Mouse (Mus musculus) intestine, embryonic 15.5 days (tissue): ENCODE measurements around the gene Prmt2. TPM values are rescaled to one million over a fixed set of nuclear protein-coding genes. Genes with fewer than 3 reads are reported as not detected.

ENCODE experiments used
- microRNA counts: library from miRNA; unstranded; fragments of <30 nt; microRNA quantifications from one replicate; lab custom pipeline; 2016
- polyA plus RNA-seq: library from polyadenylated mRNA; unstranded; fragments of >200 nt; fragmentation: Nextera tagmentation; extraction: Ambion mirVana; gene quantifications from 2 replicates; pipeline ENCODE4 v1.2.1, GENCODE M21; 2015

Gene Prmt2
- polyA plus RNA-seq, 1 experiment from 2014 or later, result 42.6 TPM

MicroRNAs encoded within 50 kb of the gene (microRNA counts, 519-probe panel; counts per million panel counts)
- microRNA mmu-miR-678 (lab: Ali Mortazavi, UCI), result 97.1 counts per million, percentile 29 among the panel's probes with 10 or more counts

Other genes with a start within 250 kb of the Prmt2 start
- gene Zfp280b, start 205.2 kb downstream of the Prmt2 start, polyA plus RNA-seq, result 18.6 and 18.9 TPM in 2 replicates
- 0.36 and 0.52 TPM in 2 replicates for gene Slc5a4b, start 126.9 kb downstream of the Prmt2 start, polyA plus RNA-seq
- gene Slc5a4a, start 90.4 kb downstream of the Prmt2 start, polyA plus RNA-seq, result 0.23 TPM in 1 of 2 replicates, not detected in the other
- gene S100b, start 16.0 kb upstream of the Prmt2 start, polyA plus RNA-seq, result 2.2 and 2.6 TPM in 2 replicates
- 9.0 and 10.2 TPM in 2 replicates for gene Dip2a, start 107.4 kb upstream of the Prmt2 start, polyA plus RNA-seq
- gene AC141477.1, start 202.6 kb upstream of the Prmt2 start, polyA plus RNA-seq, result 2.0 TPM in 1 of 2 replicates, not detected in the other
- 11.2 and 11.7 TPM in 2 replicates for gene Pcnt, start 204.9 kb upstream of the Prmt2 start, polyA plus RNA-seq
- not detected in 2 replicates for gene 2610028H24Rik, start 211.2 kb upstream of the Prmt2 start, polyA plus RNA-seq
- gene Mcm3ap, start 231.1 kb upstream of the Prmt2 start, polyA plus RNA-seq, result 37.3 and 42.1 TPM in 2 replicates
- gene Ybey, start 231.2 kb upstream of the Prmt2 start, polyA plus RNA-seq, result 5.3 and 5.5 TPM in 2 replicates